Mouse (Mus musculus): ENCODE measurements around the gene Irf2.

Irf2 gene

DNA sequence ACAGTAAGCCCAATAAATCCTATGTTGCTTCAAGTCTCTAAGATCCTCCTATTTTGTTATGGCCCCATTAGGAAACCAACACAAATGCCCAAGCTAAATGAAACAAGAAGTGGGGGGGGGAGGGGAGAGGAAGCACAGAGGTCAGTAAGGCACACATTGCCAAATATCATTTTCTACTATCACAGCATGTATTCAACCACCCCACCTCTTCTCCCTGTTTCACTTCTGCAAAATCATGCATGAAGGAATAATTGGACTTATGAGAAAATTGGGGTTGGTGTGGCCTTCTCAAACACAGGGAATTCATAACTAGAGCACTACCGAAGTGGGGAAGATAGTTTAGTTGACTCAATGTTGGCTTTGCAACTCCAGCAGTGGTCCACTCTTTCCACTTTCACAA, 146.7 kb downstream of the Irf2 start:
- DNase-seq: no peak

DNA sequence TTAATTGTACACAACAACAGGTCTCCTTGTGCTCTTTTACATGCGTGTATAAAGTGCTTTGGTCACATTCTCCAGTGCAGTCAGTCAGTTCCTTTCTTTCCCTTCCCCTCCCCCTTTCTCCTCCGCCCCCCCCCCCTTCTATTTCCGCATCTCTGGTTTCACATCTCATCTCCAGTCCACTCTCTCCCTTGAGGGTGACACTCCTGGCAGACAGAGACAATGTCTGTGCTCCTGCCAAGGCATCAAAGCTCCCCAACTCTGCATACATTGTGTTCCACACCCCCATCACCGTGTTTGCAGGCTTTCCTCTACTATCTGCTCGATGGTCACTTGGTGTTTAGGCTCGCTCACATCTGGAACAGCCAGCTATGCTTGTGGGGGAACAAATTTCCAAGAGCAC, 147.9 kb downstream of the Irf2 start:
- no peak for DNase-seq

DNA sequence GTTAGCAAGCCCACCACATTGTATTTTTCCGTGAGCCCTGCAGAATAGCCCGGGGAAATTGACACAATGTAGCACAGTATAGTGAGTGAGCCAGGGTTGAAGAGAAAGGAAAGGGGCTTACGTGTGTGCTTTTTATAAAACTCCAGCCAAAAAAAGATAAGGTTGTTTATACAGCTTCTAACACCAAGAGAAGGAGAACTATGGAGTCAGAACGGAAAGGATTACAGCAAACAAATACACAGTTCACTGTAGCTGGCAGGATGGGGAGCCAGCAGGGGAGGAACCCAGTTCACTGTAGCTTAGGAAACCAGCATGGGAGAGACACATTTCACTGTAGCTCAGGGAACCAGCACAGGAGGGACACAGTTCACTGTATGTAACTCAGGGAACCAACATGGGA, 149.0 kb downstream of the Irf2 start:
- DNase-seq: no peak

DNA sequence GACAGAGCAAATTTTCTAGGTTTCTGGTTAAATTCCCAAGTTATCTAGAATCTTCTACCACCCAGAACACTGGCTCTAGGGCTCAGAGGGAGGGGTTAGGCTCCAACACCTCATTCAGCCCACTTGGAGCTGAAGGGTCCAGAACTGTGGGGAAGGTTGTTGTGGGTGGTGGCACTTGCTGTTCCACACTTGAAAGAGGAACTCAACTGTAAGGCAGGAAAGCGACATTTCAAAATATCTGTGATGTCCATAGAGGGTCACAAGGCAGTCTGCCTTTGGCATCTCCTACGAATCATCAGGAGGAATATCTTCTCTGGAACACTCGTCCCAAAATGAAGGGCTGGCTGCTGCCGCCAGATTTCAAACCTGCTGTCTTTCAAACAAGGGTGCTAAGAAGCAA, 150.7 kb downstream of the Irf2 start:
- DNase-seq: no peak

DNA sequence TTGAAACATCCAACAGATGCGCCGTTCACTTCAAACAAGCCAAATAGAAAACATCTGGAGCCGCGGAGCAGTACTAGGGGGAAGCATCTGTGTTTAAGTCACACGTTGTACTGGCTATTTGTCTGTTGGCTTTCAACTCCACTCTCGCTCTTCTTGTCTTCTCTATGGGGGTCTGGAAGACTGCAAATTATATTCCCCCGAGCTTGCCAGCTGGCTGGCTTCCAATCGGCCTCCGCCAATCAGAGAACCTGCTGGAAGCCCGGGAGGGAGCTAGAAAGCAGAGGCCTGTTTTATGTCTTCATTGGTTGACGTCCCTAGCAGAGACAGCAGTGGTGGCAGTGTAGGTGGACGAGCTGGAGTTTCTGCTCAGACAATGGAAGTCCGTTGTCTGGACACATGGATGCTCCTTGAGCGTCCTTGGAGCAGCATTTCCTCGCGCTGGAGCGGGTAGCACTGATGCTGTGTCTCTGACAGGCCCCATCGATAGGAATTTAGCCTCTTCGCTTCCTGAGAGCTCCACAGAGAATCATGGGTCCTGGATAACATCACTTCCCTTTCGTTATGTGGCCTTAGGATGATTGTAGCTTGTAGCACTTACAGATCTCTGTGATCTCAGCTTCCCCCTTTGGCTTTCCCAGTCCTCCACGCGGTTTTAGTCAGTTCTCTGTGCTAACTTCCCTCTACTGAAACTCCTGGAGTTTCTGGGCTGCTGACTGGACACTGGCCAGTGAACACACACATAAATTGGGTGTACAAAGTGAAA, 153.2 kb downstream of the Irf2 start:
- DNase-seq: peak; percentile 39

DNA sequence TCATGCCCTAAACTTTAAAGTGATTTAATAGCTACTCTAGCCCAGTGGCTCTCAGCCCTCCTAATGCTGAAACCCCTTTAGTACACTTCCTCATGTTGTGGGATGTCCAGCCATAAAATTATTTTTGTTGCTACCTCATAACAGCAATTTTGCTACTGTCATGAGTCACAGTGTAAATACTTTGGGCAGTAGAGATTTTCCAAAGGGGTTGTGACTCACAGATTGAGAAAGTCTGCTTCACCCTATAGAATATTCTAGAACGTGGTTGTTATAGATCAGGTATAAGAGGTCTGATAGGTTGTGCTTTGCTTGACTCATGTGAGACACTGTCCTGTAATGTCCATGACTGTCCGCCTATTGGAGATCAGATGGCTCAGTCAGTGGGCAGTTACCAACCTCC, 154.9 kb downstream of the Irf2 start:
- DNase-seq: no peak

DNA sequence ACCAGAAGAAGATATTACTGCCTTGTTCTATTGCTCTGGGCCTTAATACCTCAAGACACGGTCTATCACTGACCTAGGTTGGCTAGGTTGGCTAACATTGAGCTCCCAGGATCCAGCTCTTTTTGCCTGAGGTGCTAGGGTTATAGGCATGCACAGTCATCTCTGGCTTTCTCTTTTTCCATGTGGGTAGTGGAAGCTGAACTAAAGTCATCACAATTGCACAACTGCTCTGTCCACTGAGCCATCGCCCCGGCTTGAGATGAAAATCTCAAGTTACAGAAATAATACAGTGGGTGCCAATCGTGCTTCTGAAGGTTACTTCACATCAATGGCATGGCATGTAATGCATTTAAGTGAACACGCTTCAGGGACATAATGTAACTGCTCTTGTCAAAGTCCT, 156.5 kb downstream of the Irf2 start:
- no peak for DNase-seq

DNA sequence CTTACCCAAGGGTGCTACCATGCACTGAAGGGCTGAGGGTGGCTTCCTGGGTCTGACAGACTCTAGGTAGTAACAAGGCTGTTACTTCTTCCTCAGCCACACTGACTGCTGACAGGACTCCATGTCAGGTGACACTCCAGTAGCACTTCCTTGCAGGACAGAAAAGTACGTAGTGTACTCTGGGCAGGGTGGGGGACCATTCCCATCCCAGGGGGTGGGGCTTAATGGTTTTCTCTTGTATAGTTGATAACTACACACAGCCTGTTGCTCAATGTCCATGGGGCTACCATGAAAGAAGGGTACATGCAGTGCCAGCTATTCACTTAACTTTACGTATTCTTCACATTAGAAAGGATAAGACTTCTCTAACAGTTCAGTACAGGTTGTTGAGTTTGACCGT, 157.2 kb downstream of the Irf2 start:
- no peak for DNase-seq

Data from retina, postnatal 1 day (tissue).